Mouse (Mus musculus) hindbrain, embryonic 14.5 days (tissue): ENCODE measurements around the gene Map7d1. TPM values are rescaled to one million over a fixed set of nuclear protein-coding genes. Genes with fewer than 3 reads are reported as not detected.

Experiments used
- ATAC-seq: fragments of 200-750 bp; cut with Nextera tagmentation; 2 replicates; pipeline ENCODE4 v1.8.0; 2017; ENCODE audit warnings: moderate number of reproducible peaks, mild to moderate bottlenecking, moderate TSS enrichment, moderate library complexity; ENCODE audit not compliant: low FRiP score
- DNase-seq: peaks from one replicate; pipeline ENCODE4 v3.0.0-alpha.2; 2015; ENCODE audit warnings: low spot score
- H3K27ac ChIP-seq: fragments of 300-500 bp; sonication (generic); 2 replicates; pipeline ENCODE4 v1.5.1; 2014; ENCODE audit warnings: mild to moderate bottlenecking, moderate library complexity
- H3K27me3 ChIP-seq: fragments of 300-500 bp; sonication (generic); 2 replicates; pipeline ENCODE4 v1.6.1; 2014; ENCODE audit warnings: mild to moderate bottlenecking, low read length, mixed read lengths; ENCODE audit not compliant: control insufficient read depth, insufficient read depth
- H3K36me3 ChIP-seq: fragments of 300-500 bp; sonication (generic); replicated peaks from 2 replicates; pipeline ENCODE4 v1.6.1; 2014; ENCODE audit not compliant: control insufficient read depth, insufficient read depth
- H3K4me1 ChIP-seq: fragments of 300-500 bp; sonication (generic); replicated peaks from 2 replicates; pipeline ENCODE4 v1.6.1; 2014; ENCODE audit warnings: antibody characterized with exemption, low read length, mixed read lengths; ENCODE audit not compliant: control insufficient read depth, insufficient read depth
- H3K4me2 ChIP-seq: fragments of 300-500 bp; sonication (generic); replicated peaks from 2 replicates; pipeline ENCODE4 v1.6.1; 2014; ENCODE audit warnings: mild to moderate bottlenecking, moderate library complexity
- H3K4me3 ChIP-seq: fragments of 300-500 bp; sonication (generic); replicated peaks from 2 replicates; pipeline ENCODE4 v1.5.1; 2014; ENCODE audit warnings: mild to moderate bottlenecking, low read length
- H3K9ac ChIP-seq: fragments of 300-500 bp; sonication (generic); 2 replicates; pipeline ENCODE4 v1.6.1; 2014
- H3K9me3 ChIP-seq: fragments of 300-500 bp; sonication (generic); 2 replicates; pipeline ENCODE4 v1.6.1; 2016; ENCODE audit warnings: low read length; ENCODE audit not compliant: control insufficient read depth
- WGBS: fragments of 180-500 bp; shearing (Covaris S2); extraction: QIAGEN DNeasy Blood & Tissue Kit; methylation state at CpG from one replicate; pipeline ENCODE4 v1.1.7; 2014; 5-methylcytosine and 5-hydroxymethylcytosine counted together
- polyA plus RNA-seq: library from polyadenylated mRNA; unstranded; fragments of >200 nt; fragmentation: Nextera tagmentation; extraction: Ambion mirVana; gene quantifications from 2 replicates; pipeline ENCODE4 v1.2.1, GENCODE M21; 2014

Gene Map7d1
- polyA plus RNA-seq, 1 experiment from 2014 or later, result 84.2 TPM

DNA sequence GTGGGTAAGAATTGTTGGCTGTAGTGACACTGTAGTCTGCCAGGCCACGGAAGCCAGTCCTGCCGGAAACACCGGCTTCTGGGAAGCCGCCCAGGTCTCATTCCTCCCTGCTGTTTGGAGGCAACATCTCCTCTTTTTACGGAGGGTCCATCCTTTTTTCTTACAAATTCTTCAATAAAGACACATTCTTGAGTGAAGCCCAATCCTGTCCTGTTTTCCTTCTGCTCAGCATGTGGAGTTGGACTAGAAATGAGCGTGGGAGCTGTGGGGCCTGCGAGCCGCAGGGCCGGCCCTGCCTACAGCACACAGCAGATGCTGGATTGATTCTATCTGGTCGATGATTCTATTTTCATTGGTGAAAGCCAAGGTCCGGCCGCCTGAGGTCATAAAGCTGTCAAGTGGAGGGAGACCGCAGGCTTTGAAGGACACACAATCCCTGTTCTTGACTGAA lies 19.6 kb upstream of the Map7d1 start:
- no peak overlapping the region for H3K9ac ChIP-seq
- 86% methylated on average over 13 of the region's 13 CpGs for WGBS
- H3K9me3 ChIP-seq, result no peaks in the 10 kb centered on the region
- no peak for DNase-seq
- no peak overlapping the region for H3K27ac ChIP-seq
- no peaks in the 10 kb centered on the region for H3K4me1 ChIP-seq
- no peak overlapping the region for H3K4me2 ChIP-seq
- H3K36me3 ChIP-seq, result peaks cover 32% of the 10 kb centered on the region
- no peak for ATAC-seq
- no peak overlapping the region for H3K4me3 ChIP-seq
- H3K27me3 ChIP-seq, result no peaks in the 10 kb centered on the region

GRCm38 (mm10) chr4:126275081-126275480 lies 18.9 kb upstream of the Map7d1 start:
- no peak for DNase-seq
- no peak overlapping the region for H3K4me3 ChIP-seq
- ATAC-seq, result no peak
- WGBS, result 84% methylated on average over 4 of the region's 4 CpGs
- H3K9me3 ChIP-seq, result no peaks in the 10 kb centered on the region
- H3K36me3 ChIP-seq, result peaks cover 32% of the 10 kb centered on the region
- H3K4me2 ChIP-seq, result no peak overlapping the region
- H3K27me3 ChIP-seq, result no peaks in the 10 kb centered on the region
- no peak overlapping the region for H3K27ac ChIP-seq
- H3K9ac ChIP-seq, result no peak overlapping the region
- no peaks in the 10 kb centered on the region for H3K4me1 ChIP-seq

DNA sequence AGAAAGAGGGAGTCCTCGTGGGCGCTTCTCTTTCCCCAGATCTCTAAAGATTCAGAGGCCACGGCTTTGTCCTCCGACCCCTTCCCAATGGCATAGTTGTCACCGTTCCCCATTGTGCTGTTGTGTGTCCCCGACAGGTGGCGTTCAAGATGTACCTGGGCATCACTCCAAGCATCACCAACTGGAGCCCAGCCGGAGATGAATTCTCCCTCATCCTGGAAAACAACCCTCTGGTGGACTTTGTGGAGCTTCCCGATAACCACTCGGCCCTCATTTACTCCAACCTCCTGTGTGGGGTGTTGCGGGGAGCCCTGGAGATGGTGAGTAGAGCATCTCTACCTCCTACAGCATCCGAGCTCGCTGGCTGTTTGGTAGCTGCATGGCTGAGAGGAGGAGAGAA lies 17.6 kb upstream of the Map7d1 start:
- DNase-seq (no peak), ATAC-seq (no peak)
- H3K9me3 ChIP-seq, result no peaks in the 10 kb centered on the region
- no peaks in the 10 kb centered on the region for H3K4me1 ChIP-seq
- H3K27ac ChIP-seq, result no peak overlapping the region
- no peak overlapping the region for H3K4me3 ChIP-seq
- no peaks in the 10 kb centered on the region for H3K27me3 ChIP-seq
- peaks cover 32% of the 10 kb centered on the region for H3K36me3 ChIP-seq
- no peak overlapping the region for H3K9ac ChIP-seq
- no peak overlapping the region for H3K4me2 ChIP-seq
- WGBS, result 80% methylated on average over 13 of the region's 13 CpGs

DNA sequence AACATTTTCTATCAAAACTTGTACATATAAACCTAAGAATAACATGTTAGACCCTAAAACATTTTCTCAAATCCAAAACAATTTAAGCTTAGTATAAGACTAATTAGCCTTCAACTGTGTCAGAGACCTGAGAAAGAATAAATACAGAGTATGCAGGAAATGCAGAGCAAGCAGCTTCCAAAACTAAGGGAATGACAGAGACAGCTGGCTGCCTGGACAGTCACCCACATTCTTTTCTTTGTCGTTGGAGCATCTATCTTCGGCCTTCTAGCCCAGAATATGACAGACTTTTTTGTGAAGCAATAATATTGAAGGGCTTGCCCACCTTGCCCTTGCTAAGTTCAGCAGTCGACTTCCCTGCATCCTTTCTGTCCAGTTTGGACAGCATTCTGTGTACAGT lies 13.1 kb upstream of the Map7d1 start:
- no peak overlapping the region for H3K9ac ChIP-seq
- no peaks in the 10 kb centered on the region for H3K9me3 ChIP-seq
- no peak for ATAC-seq
- 82% methylated on average over 3 of the region's 3 CpGs for WGBS
- H3K4me3 ChIP-seq, result no peak overlapping the region
- H3K27ac ChIP-seq, result no peak overlapping the region
- no peaks in the 10 kb centered on the region for H3K4me1 ChIP-seq
- no peaks in the 10 kb centered on the region for H3K27me3 ChIP-seq
- peaks cover 22% of the 10 kb centered on the region for H3K36me3 ChIP-seq
- no peak overlapping the region for H3K4me2 ChIP-seq
- no peak for DNase-seq

DNA sequence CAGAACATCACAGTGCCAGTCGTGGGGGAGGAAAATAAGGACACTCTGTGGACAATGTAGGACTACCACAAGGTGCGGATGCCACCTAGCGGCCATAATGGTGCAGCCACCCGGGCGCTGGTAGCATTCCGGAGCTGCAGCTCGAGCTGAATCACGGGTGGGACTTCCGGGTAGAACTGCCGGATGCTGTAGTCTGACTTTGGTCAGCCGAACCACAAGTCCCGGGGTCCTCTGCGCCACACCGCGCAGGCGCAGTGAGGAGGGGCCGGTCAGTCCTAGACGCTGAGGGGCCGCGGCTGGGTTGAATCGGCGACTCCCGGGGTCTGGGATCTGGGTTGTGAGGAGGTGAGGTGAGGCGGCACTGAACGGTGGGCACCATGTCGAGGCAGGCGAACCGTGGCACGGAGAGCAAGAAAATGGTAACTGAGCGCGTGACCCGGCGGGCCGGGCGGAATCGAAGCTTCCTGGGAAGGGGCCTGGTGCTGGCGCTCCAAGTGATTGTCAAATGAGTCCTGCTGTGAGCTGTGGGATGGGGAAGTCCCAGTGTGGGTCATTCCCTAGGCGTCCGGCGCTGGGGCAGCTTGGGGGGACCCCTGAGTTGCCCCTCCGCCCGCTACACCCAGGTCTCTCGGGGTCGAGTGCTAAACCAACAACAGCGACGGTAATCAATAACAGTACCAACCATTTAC lies 6.1 kb upstream of the Map7d1 start, which contains the start of gene Trappc3:
Trappc3 (plus strand) TSS at position 207 of the 689 bp plus-strand sequence.
- Histone ChIP-seq H3K9me3 (no peaks in the 10 kb centered on the region), H3K4me3 (peak within 1 kb of the TSS; percentile 83), H3K9ac (peak within 1 kb of the TSS; percentile 86), H3K27me3 (no peaks in the 10 kb centered on the region), H3K36me3 (peaks cover 7% of the 10 kb centered on the region; the same call in 1 of the 2 replicates), H3K4me2 (peak within 1 kb of the TSS; percentile 85), H3K4me1 (peaks cover 28% of the 10 kb centered on the region), H3K27ac (peak within 1 kb of the TSS; percentile 57)
- under 1% methylated on average over 46 of the region's 46 CpGs for WGBS
- ATAC-seq (peak; percentile 96), DNase-seq (peak; percentile 99)

- no peak for DNase-seq
- peaks cover 7% of the 10 kb centered on the region; the same call in 1 of the 2 replicates for H3K36me3 ChIP-seq
- H3K4me3 ChIP-seq, result no peak overlapping the region
- H3K9ac ChIP-seq, result no peak overlapping the region
- H3K4me2 ChIP-seq, result no peak overlapping the region
- no peak overlapping the region for H3K27ac ChIP-seq
- H3K27me3 ChIP-seq, result no peaks in the 10 kb centered on the region
- WGBS, result 50% methylated on average over 7 of the region's 7 CpGs
- peaks cover 33% of the 10 kb centered on the region for H3K4me1 ChIP-seq
- no peaks in the 10 kb centered on the region for H3K9me3 ChIP-seq
- ATAC-seq, result no peak
Observed at GRCm38 (mm10) chr4:126261675-126262074, 5.5 kb upstream of the Map7d1 start.

DNA sequence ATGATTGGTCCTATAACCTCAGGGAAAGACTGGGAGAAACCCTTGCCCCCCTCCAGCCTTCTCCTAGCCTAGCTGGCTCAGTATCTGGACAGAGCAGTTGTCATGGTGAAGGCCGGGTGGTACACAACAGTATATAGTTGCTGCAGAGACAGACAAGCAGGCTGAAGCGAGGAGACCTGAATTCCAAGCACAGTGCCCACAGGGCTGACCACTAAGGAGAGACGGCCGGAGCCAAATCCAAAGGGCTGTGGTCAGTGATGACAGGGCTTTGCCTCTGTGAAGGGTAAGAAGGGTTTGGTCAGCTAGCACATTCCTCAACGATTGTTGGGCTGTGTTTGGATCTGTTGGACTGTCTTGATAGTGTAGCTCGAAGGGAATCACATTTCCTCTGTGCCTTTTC lies 5.1 kb upstream of the Map7d1 start:
- H3K4me2 ChIP-seq, result no peak overlapping the region
- H3K9me3 ChIP-seq, result no peaks in the 10 kb centered on the region
- no peaks in the 10 kb centered on the region for H3K27me3 ChIP-seq
- WGBS, result 76% methylated on average over 6 of the region's 6 CpGs
- ATAC-seq (no peak), DNase-seq (no peak)
- H3K9ac ChIP-seq, result no peak overlapping the region
- no peak overlapping the region for H3K4me3 ChIP-seq
- peaks cover 33% of the 10 kb centered on the region for H3K4me1 ChIP-seq
- peaks cover 7% of the 10 kb centered on the region; the same call in 1 of the 2 replicates for H3K36me3 ChIP-seq
- no peak overlapping the region for H3K27ac ChIP-seq

DNA sequence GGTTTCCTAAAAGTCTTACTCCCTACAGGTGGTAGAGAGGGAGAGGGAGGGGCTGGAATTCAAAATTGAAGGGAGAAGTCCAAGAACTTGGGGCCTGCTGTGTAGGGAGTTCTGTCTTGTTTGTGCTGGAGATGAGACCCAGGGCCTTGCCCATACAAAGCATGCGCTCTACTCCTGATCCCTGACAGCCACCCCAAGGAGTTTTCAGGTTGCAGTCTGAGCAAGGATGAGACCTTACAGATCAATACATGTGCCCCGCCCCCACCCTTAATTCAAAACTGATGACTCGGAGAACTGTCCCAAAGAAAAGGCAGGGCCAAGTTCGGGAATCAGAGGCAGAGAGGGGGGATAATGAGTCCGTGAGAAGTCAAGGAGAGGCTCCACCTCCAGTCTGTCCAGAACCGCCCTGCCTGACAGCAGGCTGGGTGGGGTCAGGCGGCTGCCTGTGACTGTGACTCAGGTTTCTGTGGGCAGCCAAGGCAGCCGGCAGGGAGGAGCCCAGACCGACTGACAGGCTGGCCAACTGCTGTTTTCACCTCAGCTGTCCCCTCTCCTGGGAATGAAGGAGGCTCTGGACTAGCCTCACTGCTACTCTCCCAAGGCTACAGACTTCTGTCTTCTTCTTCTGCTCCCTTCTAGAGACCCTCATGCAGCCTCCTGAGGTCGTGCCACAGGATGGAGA lies 4.5 kb upstream of the Map7d1 start:
- H3K4me3 ChIP-seq, result no peak overlapping the region
- ATAC-seq (no peak), DNase-seq (no peak)
- no peaks in the 10 kb centered on the region for H3K9me3 ChIP-seq
- no peak overlapping the region for H3K9ac ChIP-seq
- no peaks in the 10 kb centered on the region for H3K27me3 ChIP-seq
- peaks cover 7% of the 10 kb centered on the region; the same call in 1 of the 2 replicates for H3K36me3 ChIP-seq
- peaks cover 33% of the 10 kb centered on the region for H3K4me1 ChIP-seq
- H3K4me2 ChIP-seq, result no peak overlapping the region
- peak overlapping the region; percentile 61; the same call in 1 of the 2 replicates for H3K27ac ChIP-seq
- 12% methylated on average over 10 of the region's 10 CpGs for WGBS

- peak overlapping the region; percentile 31 for H3K4me2 ChIP-seq
- peak; percentile 46 for DNase-seq
Observed at GRCm38 (mm10) chr4:126259523-126260160, 3.5 kb upstream of the Map7d1 start.

More at GRCm38 (mm10) chr4:126259523-126260160, 3.5 kb upstream of the Map7d1 start:
- Histone ChIP-seq H3K9ac (0 out of 2 replicates have a peak overlapping the region, but pooled peaks have one; percentile 0), H3K9me3 (no peaks in the 10 kb centered on the region), H3K4me3 (no peak overlapping the region), H3K27me3 (no peaks in the 10 kb centered on the region), H3K4me1 (peaks cover 34% of the 10 kb centered on the region), H3K36me3 (no peaks in the 10 kb centered on the region), H3K27ac (peak overlapping the region; percentile 61)
- 3% methylated on average over 15 of the region's 15 CpGs for WGBS
- no peak for ATAC-seq
